Mouse (Mus musculus) neural tube, embryonic 10.5 days (tissue): ENCODE measurements around the gene Fcrl5.

Source experiments
- DNase-seq: peaks from one replicate; pipeline ENCODE4 v3.0.0-alpha.2; 2017; ENCODE audit warnings: low spot score; ENCODE audit errors: extremely low spot score

The Fcrl5 gene

DNA sequence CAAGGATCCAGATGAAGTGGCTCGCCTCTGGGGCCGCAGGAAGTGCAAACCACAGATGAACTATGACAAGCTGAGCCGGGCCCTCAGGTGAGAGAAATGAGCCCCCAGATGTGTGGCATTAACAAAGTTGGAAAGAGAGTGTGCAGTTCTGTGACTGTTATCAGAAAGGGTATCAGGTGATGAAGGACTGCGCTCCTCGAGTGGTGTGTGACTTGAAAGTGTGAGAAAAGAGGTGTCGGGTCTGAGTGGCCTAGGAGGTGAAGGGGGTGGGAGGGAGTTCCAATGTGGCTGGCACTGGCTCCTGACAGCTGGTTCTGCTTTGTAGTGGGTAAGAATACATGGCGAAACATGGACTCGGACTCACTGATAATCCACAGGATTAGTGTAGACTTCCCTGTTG is 92.4 kb downstream of the Fcrl5 start:
- DNase-seq = no peak

DNA sequence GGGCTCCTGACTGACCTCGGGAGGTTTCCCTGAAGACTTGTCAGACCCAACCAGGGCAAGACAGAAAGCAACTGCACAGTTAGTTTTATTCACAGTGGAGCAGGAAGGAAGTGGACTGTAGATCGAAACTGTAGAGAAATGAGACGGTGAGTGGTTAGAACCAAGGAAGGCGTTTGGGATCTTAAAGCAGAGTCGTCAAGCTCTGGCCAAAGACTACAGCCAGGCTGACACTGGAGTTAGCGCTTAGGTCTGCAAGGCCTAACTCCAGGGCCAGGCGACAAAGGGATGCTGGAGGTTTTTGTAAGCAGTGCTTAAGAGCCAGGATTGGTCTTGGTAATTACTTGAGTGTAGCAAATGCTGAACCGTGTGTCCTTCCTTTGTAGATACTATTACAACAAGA is 93.3 kb downstream of the Fcrl5 start:
- DNase-seq = no peak

DNA sequence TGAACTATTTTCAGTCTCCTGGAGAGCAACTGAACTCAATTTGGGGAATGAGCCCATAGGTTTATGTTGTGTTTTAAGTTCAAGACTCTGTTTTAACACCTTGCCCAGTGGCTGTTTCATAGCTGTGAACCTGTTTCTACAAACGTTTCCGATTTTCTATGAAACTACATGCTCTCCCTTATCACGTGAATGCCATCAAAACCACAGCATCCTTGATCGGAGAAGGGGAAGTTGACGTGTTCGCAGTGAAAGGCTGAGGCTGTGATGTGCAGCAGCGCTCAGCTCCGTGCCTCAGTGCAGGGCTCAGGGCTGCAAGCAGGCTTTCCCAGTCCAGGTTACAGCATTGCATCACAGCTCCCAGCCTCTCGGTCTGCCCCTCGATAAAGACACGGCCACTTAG is 94.0 kb downstream of the Fcrl5 start:
- no peak for DNase-seq

DNA sequence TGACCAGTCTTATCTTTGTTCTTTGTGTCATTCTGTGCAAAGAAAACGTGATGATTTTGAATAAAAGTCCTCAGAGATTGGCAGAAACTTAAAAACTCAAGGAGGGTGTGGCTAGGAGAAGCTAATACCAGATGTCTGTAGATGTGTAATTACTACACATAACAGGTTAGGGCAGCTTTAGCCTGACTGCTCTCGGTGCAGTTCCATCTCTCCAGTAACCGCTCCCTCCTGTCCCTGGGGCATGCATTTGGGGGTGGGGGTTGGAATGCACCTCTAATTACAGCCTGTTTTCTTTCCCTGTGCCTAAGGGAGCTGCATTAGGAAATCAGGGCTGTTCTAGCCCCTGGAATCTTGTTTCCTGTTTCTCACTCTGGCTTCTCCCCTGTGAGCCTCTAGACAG is 94.7 kb downstream of the Fcrl5 start:
- DNase-seq = no peak

DNA sequence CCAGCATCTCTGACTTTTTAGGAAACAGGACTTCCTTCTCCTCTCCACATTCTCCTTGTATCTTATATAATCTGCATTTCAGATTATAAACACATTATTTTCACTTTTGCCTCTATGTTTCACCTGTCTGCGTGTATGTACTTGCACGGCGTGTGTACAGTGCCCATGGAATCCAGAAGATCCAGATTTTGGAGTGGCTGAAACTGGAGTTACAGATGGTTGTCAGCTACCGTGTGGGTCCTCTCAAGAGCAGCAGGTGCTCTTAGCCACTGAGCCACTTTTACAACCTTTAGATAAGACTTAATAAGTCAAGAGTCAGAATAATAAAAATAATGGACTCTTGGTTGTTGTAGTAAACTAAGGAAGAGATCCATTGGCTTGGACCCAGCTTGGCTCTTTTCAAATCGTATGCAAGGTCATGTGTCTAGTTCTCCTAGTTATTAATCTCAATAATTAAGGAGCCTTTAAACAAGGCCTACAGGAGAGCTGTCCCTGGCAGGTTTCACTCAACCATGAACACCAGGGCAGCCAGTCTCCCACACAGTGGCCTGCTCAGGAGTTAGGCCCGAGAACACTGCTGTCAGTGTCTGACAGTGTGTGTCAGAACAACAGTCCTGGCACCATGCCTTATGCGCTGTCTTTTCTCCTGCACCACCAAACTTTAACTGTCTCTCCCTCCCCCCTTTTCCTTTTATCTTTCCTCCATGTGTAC is 98.2 kb downstream of the Fcrl5 start:
- no peak for DNase-seq

DNA sequence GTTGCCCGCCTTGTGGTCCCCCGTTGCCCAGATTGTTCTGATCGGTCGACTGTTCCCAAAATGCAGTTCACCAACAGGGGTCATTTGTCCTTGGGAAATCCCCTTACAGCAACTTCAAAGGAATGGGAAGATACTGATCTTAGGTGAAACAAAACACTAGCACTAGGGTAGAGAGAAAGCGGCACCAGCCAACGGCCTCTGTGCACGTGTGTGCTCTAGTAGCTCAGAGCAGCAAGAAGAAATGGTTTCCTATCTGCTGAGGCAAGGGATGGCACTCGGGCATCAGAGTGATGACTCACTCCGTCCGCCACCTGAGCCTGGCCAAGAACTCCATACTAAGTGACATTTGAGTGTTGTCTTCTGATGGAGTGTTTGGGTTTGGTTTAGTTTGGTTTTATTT is 102.5 kb downstream of the Fcrl5 start:
- no peak for DNase-seq

DNA sequence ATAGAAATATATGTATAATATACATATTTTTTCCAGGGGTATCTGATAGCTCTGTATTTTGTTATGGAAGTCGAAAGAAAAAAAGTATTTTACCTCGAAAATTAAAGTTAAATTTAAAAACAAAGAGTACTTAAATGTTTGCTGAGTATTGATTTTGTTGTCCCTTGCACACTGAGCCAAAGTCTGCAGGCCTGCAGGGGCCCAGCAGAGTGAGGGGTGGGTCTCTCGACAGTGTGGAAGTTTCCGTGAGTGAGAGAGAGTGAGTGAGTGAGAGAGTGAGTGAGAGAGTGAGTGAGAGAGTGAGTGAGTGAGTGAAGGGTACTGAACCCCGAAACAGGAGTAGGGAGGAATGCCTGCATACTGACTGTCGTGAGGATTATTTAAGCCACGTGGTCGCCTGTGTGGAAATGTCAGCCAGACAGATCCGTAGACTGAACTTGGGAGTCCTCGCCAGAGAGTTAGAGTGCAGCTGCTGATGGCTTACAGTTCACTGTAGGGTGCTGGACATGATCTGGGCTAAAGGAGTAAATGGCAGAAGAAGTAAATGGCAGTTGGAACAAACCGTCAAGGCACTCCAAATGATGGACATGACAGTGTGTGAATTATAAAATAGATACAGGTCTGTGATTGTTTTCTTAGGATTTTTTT is 104.6 kb downstream of the Fcrl5 start:
- DNase-seq = no peak

DNA sequence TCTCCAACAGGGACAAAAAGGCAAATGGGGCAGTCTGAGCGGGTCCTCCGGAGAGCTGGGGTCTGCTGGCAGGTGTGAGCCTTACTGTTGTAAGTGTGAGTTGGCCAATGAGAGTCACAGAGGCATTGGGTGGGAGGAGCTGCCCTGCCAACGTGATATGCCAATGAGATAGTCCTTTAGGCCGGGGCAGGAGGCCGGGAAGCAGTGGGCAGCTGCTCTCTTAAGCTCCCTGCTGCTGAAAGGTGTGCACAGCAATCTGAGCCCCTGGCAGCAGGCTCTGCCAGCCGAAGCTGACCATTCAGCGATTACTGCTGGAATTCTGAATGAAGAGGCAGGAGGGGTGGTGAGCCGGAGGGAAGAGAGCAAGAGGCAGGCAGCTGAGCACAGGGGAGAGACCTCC is 105.1 kb downstream of the Fcrl5 start:
- DNase-seq = no peak

DNA sequence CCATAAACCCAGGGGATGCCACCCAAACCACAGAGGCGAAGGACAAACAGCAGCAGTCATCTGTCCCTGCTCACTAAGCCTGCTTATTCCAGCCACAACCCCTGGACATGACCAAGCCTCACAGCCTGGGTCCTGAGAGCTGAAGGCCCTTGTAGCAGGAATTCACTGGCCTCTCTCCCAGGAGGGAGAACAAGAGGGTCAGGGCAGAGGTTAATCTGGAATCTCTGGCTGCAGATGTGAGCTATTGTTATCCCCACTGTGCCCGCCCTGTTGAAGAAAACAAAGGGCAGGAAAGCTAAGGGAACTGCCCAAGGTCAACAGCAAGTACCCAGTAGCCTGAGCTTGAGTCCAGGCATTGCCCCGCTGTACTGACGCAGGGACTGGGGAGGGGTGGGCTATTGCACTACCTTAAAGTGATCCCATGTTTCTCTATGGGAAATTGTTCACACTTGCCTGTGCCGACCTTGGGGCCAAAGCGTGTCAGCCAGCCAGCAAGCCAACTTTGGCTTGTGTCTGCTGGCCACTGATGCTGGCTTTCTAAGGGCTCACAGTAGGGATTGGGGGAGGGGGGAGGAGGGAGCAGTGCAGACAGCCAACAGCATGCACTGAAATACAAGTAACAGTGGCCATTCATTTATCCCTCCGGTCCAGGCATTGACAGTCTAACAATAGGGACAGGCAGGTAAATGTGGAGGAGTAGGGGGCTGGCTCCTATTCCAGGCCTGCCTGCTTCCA is 107.1 kb downstream of the Fcrl5 start:
- DNase-seq = no peak

DNA sequence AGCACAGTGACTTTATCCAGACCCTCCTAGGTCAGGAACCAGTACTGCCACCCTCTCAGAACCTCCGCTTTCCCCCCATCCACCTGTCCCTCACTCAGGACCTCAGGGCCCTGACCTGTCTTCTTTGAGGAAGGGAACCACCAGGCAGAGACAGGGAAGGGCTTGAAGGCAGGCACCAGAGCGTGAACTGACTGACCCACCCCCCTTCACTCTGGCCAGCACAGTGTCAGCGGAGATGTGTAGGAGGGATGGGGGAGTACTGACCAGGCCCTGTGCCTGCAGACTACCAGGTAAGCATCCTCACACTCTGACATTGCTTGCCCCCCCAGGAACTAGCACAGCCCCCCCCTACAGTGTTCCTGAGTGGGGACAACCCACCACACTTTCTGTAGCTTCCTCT is 110.0 kb downstream of the Fcrl5 start:
- DNase-seq = no peak

DNA sequence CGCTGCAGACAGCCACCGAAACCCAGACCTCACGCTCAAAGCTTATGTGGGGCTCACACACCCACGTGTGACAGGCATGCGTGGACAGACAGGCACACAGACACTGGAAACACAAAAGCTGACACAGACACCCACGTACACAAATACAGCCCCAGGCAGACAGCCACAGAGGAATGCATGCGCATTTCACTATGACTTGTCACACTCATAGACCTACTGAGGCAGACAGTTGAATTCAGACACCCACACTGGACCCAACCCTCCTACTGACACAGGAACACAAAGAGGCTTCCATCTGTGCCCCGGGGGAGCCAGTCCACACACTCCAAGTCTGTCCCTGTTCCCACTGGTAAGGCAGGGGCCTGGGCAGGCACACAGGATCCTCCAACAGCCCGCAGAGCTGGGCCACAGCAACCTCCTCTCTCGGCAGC is 110.7 kb downstream of the Fcrl5 start:
- DNase-seq = no peak

DNA sequence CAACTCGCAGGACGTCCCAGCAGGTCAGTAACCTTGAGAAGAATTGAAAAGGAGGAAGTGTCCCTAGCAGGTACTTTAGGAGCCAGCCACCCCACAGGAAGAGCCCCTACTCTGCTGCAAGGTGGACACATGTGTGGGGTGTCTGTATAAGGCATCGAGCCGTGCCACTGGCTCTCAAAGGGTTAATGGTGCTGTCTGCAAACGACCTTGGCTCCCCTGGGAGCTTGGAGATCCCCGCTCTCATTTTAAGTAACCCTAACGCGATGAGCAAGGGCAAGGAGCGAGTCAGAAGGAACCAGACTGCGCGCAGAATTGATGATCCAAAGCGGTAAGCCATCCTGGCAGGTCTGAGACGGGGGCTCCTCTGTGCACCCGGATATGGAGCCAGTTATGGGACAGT is 114.3 kb downstream of the Fcrl5 start:
- DNase-seq = no peak
